Mouse (Mus musculus): ENCODE results near the gene Cd22.

DNA sequence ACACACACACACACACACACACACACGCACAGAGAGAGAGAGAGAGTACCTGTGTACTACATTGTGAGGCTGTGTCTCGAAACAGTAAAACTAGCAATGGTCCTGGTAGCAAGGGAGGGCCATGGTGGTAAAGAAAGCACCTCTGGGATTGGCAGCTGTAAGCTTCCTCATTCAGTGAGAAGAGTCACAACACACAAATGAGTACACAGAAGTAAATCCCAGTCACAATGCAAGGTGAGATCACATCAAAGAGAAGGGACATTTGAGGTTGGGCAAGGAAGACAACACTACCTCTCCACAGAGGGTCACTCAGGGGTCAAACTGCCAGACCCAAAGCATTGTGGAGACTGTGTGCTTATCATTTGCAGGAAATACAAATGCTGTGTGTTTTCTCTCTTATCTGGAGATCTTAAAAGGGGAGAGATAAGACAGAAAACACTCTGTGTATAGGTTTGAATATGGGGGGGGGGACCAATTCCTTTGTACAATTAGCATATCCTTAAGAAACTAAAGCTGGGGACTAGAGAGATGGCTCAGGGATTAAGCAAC lies 33.6 kb downstream of the Cd22 start:
- TF ChIP-seq CTCF (IDR thresholded peaks at IDR 0.05; ENCODE audit: low read depth, low read length) (no peak), TAL1 (conservative IDR thresholded peaks at IDR 0.05; ENCODE audit: low read depth, low read length) (no peak), GATA1 (IDR thresholded peaks at IDR 0.05; ENCODE audit: borderline replicate concordance, low read length) (no peak), POLR2AphosphoS5 (IDR thresholded peaks at IDR 0.05; ENCODE audit: insufficient replicate concordance, low read depth, low read length) (no peak), GATA2 (IDR thresholded peaks at IDR 0.05; ENCODE audit: borderline replicate concordance, low read depth, low read length) (no peak)
